Mouse (Mus musculus): ENCODE results near the gene Tmem117.

The Tmem117 gene

DNA sequence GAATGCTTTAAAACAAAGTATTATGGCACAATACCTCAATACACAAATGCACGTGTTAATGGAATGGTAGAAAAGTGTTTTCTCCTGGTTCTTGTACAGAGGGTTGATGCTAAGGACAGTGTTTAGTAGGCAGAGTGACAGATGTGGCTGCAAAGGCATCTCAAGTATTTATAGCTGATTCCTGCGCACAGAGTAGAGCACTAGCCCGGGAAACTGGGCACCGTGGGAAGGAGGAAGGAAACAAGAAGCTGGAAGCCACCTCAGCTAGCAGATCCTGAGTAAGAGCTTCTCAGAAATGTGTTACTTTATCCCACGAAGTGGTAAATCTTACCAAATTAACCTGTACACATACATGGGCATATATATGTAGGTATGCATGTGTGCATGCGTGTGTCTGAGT, 395.4 kb downstream of the Tmem117 start:
- no peak for DNase-seq (ENCODE audit: low spot score in 2 of 2)

DNA sequence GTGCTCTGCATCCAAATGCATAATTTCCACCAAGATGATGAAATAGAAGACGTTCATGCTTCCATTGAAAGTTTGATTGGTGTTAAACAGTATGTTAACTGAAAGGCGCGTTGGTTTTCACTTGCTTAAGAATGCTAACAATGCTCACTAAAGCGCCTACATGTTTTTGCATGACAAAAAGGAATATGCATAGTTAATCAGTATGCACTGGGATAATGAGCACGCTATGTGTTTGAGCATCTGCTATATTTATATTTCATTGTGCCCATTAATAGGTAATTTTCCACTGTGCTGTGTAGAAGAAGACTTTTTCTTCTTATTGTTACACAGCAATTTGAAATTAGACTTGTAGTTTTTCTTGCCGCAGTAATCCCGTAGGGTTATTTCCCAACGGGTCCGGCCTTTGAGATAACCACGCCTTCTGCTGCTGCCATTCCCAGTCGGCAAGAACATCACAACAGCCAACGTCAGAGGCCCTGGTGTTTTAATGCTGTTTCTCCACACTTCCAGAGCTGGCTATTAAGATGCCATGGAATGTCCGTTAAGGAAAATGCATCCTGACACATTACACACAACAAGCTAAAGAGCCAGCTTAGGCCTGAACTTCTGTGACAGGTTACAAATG, 399.9 kb downstream of the Tmem117 start:
- no peak for DNase-seq (ENCODE audit: low spot score in 2 of 2)

DNA sequence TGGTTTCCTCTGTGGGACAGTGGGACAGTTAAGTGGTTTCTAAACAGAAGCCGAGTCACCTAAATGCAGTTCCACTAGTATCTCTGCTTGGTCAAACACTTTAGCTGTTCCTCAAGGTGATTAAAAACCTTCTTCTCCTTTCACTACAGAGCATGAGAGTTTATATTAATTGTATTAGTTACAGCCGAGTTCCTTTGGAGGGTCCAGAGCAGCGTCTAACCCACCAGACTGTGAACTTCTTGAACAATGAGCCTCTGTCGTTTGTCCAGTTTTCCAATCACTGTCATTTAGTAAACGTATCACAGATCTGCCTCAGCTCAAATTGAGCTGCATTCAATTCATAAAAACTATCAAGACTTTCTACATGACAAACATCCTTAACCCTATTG, 400.4 kb downstream of the Tmem117 start:
- no peak for DNase-seq (ENCODE audit: low spot score in 2 of 2)

DNA sequence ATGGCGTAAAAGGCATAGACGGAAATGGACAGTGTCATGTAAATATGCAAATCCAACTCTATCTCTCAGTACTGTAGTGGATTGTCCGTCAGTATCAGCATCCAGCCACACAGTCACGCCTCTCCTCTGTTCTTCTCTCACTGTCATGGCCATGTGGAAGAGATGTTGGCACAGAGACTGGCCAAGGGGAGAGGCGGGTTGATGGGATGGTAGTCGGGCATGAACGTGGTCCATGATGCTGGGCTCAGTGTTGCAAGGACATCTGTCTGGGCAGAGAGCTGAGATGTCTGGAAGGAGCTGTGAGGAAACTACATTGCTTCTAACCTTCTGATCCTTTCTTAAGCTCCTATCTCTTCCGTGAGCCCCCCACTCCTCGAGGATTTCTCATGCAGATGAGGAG, 413.4 kb downstream of the Tmem117 start:
- DNase-seq (ENCODE audit: low spot score in 2 of 2): no peak

DNA sequence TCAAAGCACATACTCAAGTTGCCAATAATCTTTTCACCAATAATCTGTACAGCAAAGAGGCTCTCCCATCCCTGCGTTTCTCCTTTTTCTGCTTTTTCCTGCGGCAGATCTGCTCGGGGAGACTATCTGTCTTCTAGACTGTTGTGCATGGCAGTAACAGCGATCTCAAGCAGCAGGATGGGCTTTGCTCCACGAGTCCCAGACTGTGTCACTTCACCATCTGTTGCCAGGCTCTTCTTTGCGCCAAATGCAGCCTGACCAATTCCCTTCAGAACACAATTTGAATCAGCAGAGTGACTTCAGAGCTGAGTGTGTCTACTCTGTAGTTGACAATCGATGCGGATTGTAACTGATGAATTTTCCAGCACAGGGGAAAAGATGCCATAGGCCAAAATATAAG, 415.0 kb downstream of the Tmem117 start:
- DNase-seq (ENCODE audit: low spot score in 2 of 2): peak in 1 of 2 experiments; percentile 51

DNA sequence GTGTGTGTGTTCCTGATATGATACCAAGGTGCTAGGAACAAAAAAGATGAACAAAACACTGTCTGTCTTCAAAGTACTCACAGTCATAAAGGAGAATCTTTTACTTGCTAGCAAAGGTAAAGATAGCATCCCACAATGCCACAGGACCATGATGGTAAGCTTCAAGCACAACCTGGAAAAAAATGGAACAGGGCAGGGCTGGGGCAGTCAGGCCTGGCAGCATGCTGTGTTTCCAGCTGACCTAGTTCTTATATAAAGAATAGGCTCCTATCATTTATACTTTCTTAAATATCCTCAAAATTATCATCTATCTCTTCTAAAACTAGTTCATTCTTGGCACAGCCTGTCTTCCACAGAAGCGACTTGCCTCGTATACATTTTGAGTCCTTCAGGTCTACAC, 418.5 kb downstream of the Tmem117 start:
- DNase-seq (ENCODE audit: low spot score in 2 of 2): no peak

DNA sequence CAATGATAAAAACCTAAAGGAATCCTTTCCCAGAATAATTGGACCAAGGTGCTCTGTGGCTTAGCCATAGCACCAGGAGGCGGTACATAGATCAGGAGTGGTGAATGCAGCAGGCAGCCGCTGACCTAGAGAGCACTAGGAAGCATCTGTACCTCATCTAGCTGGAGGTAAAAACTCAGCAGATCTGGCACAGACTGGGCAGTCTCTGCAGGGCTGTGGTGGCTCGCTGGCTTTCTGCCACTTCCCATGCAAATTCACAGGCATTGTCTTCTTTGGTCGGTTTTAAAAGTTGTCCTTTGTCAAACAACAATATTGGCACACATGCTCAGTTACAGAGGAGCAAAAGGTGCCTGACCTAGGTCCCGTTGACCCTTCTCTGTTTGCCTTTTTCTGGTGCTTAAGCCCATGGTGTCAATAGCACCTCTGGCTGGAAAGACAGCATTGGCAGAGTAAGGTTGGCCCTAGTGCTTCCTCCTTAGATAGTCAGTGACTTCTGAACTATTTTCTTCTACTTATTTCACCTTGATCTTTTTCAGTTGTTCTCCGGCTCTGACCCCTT, 420.2 kb downstream of the Tmem117 start:
- no peak for DNase-seq (ENCODE audit: low spot score in 2 of 2)

DNA sequence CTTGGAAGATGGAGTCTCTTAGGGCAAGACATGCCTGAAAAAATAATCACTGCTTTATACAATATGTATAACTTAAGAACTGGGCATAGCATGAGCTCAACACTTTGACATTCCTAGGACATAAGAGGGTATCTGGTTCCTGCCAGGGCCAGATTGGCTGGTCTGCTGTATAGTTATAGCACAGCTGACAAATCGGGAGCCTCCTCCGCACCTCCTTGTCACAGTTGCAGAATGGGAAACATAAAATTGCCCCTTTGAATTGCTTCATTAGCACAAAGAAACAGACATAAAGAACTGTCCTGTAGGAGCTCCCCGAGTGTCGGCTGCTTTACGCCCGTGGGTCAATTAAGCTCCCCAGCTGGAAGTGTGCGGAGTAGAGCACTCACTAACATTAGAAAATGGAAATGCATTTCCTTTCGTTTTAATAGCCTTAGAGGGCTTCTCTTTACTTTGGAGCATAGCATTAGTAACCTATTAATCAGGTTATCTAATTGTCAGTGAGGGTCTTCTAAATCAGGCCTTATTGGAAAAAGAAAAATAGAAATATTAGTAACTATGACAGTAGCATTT, 426.1 kb downstream of the Tmem117 start:
- DNase-seq (ENCODE audit: low spot score in 2 of 2): no peak

DNA sequence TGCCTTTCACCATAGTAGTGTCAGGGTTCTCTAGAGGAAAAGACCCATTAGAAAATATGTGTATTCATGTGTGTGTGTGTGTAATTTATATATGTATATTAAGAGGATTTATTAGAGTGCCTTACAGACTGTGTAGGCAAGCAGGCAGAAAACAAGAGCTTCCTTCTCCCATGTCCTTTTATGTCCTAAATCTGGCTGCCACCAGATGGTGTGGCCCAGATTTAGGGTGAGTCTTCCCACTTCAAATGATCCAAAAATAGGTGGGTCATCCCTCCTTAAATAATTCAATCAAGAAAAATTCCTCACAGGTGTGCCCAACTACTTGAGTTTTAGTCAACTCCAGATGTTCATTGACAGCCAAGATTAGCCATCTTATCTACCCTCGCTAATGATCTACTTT, 439.0 kb downstream of the Tmem117 start:
- DNase-seq (ENCODE audit: low spot score in 2 of 2): no peak

DNA sequence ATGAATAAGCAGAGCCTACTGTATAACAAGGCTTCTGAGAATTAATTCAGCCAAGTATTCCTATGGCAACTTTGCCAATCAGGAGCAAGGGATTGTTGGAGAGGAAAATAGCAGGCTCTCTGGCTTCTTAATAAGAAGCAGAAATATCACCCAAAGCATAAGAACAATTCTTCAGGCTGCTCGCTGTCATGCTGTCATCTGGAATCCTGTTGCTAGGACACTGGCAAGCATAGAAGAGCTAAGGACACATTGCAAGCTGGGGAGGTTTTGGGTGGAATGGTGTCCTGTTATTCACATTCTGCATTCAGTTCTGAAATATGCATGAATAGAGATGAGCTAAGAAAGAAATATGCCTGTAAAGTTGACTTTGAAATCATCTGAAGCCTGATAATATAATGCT, 439.8 kb downstream of the Tmem117 start:
- DNase-seq (ENCODE audit: low spot score in 2 of 2): no peak

DNA sequence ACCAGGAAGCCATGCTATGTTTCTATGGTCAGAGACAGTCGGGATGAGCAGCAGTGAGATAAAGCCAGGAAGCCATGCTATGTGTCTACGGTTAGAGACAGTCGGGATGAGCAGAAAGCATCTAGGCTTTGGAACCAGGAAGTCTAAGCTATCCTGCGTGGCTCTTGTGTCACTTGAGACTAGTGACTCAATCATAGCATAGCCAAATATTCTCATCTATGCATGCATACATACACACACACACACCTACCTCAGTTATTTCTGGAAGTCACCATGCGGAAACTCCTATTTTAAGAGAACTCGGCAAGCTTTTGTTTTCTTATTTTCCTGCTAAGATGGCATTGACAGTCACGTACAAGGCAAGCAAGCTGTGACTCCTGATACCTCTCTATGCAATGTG, 441.8 kb downstream of the Tmem117 start:
- peak in 1 of 2 experiments; percentile 26 for DNase-seq (ENCODE audit: low spot score in 2 of 2)

DNA sequence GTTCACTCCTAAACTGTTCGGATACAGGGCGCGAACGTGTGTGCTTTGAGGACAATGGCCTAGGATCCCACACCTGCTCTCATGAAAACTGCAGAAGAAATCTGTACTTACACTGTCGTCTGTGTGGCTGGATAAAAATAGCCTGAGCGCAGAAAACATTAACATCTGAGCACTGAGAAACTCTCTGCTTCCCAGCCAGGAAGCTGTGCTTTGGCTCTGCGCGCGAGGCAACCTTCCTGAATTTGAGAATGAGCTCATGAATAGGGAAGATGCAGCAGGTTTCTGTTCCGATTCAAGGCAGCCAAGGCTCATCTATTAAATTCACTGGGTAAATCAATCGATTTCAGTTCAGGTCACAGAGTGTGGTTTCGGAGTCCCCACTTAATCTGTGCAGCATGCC, 446.3 kb downstream of the Tmem117 start:
- DNase-seq (ENCODE audit: low spot score in 2 of 2): peak; percentile 35 to 76

DNA sequence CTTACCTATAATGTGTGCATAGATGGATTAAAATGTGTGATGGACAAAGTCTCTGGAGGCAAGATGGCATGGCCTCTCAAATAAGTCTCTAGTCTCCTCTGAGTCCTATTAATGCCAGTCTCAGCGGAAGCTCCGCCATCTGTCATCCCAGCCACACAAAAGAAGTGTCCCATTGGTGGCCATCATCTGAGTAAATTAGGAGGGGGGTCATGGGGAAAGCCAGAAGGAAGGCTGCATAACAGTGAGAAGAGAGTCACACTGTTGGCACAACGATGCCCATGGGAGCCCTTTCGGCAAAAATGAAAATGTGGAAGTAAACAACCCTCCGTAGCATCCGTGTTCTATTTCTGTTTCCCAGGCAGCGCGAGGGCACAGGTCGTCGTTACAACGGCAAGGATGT, 452.6 kb downstream of the Tmem117 start:
- DNase-seq (ENCODE audit: low spot score in 2 of 2): no peak

DNA sequence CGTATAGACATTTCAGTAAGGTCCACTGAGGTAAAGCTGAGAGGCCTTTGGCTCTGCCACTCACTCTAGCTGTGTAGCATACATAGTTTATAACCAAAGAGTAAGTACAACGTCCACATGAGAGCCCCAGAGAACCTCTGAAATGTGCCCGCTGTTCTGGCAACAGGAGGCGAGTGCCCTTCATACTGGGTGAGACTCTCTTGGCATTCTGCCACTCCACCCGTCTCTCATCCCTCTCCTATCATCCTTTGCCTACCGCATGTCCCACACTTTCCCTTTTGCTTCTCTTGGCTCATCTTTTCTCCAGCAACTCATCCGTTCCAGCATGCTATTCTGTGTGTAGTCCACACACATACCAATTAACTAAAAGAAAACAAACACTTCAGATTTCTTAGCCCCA, 456.9 kb downstream of the Tmem117 start:
- DNase-seq (ENCODE audit: low spot score in 2 of 2): no peak

DNA sequence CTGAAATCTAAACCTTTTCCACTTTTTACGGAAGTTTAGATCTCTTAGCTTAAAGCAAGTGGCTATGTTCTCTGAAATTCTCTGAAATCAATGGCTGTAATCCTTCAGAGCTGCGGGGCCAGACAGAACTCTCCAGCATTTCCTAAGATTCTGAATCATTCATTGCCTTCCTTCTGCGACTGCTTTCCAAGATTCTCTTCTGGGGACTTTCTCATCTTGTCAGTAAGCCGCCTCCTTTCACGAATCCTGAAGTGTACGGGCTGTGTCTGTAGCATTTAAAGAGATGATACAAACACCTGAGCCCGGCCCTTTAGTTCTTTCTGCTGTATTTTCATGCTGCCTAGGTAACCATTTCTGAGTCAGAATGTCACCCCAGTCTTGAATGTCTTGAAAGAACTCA, 471.1 kb downstream of the Tmem117 start:
- peak in 1 of 2 experiments; percentile 32 for DNase-seq (ENCODE audit: low spot score in 2 of 2)

DNA sequence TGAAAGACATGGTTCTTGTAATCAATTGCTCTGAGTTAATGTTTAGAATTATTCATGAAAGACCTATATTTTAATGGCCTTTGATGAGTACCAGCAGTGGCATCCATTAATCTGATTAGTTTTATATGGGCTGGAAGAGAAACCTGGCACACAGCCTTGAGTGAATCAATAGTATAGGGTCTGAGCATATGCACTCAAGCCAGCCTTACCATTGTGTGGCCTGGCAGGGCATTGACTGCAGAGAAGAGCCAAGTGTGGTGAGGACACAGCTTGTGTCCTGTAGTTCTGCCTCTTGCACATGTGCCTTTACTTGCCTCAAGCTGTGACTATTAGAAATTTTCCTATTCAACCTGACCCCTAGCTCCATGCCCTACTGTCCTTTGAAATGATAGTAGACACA, 472.5 kb downstream of the Tmem117 start:
- DNase-seq (ENCODE audit: low spot score in 2 of 2): no peak

DNA sequence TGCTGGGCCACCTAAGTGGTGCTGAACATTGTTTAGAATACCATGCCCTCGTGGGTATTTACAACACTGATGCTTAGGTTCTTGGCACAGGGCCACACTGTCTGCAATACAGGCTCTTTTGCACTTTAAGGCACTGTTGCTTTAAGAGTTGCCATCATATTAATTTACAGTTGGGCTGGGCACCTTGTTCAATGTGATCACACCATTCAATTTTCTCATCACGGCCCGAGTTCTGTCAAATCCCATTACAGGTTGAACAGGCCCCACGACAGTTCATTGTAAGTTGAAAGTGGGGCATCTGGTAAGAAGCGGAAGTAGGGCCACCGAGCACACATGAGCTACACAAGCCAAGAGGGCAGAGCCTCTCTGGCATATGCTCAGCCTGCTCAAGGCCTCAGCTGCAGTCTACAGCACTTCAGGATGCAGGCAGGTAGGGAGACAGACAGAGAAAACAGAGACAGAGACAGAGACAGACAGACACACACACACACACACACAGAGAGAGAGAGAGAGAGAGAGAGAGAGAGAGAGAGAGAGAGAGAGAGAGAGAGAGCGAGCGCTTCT, 478.3 kb downstream of the Tmem117 start:
- no peak for DNase-seq (ENCODE audit: low spot score in 2 of 2)

DNA sequence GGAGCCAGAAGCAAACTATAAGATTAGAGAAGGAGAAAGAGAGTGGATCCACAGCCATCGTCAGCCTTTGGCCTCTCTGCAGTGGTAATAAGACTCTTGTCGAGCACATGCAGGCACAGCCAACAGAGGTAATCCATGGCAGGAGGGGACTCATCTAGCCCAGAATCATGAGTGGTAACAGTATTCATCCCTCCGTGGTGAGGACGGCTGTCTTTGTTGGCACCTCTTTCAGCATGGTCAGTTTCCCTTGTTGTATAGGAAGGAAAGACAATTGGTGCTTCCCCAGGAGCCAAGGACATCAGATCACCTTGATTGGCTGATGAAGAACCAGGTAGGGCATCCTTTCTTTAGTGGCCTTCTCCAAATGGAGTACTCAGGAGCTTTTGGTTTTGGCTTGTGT, 479.6 kb downstream of the Tmem117 start:
- DNase-seq (ENCODE audit: low spot score in 2 of 2): no peak

DNA sequence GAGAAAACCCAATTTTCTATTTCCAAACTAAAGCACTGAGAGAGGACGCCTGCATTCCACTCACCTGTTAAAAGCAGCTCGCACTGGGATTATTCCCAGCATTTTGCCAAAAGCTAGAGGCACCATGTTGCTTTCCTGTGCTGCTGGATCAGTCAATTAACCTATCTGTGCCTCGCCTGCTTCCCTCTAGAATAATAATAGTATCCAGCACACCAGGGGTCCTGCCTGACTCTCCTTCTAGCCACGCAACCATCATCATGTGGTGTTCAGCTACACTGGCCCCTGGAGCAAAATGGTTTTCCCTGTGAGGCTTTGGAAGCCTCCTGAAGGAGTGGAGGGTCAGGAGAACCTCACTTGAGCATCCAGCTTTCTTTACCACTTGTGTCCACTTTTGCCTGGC, 502.4 kb downstream of the Tmem117 start:
- no peak for DNase-seq (ENCODE audit: low spot score in 2 of 2)

DNA sequence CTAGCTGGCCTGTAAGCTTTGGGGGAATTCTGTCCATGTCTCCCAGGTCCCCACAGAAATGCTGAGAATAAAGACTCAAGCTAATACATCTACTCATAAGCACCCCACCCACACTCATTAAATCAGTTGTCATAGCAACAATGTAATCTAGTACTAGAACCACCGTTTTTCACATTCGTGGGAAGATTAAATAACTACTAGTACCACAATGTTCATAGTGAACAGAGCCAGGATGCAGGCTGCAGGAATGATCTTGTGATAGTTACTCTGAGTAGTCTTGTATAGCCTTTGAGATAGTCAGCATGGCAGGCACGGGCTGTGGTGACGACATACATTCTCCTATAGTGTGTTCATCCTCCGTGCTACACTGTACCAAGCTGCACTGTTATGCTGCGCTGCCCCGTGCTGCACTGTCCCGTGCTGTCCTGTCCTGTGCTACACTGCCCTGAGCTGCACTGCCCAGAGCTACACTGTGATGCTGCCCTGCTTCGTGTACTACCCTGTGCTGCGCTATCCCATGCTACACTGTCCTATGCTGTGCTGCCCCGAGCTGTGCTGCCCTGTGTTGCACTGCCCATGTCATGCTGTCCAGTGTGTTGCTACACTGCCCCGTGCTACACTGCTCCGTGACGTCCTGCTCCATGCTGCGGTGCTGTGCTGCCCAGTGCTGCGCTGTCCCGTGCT, 507.0 kb downstream of the Tmem117 start:
- peak; percentile 9 to 32 for DNase-seq (ENCODE audit: low spot score in 2 of 2)

DNA sequence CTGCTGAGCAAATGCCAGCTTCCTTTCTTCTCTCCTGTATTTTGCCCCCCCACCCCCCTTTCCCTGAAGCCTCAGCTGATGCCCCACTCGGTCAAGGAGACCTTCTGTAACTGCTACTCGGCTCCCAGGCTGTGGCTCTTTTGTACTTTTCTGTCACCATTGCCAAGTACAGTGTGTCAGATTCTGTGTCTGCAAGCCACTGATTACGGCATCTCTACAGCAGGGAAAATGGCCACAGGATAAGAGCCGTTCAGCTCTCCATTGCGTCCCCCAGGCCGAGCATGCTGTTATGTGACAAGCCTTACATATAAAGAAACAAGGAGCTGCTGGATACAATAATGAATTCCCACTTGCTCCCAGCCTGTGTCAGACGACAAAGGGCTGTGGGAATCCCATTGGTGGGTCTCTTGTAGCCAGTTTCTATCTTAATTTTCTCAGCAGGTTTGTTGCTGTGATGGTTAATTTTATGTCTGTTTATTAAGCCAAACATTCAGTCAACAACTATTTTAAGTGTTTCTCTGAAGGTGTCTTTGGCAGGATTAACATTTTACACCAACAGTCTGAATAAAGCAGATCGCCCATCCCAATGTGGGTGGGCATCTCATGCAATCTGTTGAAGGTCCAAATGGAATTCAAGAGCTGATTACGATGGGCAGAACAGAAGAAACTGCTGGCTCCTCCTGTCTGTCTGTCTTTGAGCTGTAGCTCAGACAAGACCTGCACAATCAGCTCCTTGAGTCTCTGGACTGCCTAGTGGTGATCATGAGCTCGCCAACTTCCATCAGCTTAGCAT, 508.2 kb downstream of the Tmem117 start:
- DNase-seq (ENCODE audit: low spot score in 2 of 2): peak in 1 of 2 experiments; percentile 33

Measured in left cerebral cortex, adult 9 months (tissue).